Mouse (Mus musculus): ENCODE measurements around the gene Rasal3.

The Rasal3 gene

GRCm38 (mm10) chr17:32403417-32403816 is at the start of gene Rasal3:
TSS of gene Rasal3 (minus strand) at chr17:32403583.
- DNase-seq (ENCODE audit: low spot score) = no peak

GRCm38 (mm10) chr17:32452482-32452881 is 49.1 kb upstream of the Rasal3 start, which contains the start of gene Cyp4f39:
TSS of gene Cyp4f39 (plus strand) at chr17:32452723.
- no peak for DNase-seq (ENCODE audit: low spot score)

GRCm38 (mm10) chr17:32450844-32451537 is 47.6 kb upstream of the Rasal3 start:
- DNase-seq (ENCODE audit: low spot score) = no peak

- DNase-seq (ENCODE audit: low spot score) = no peak
Measured at GRCm38 (mm10) chr17:32449042-32449441, 45.7 kb upstream of the Rasal3 start.

GRCm38 (mm10) chr17:32447195-32447594 is 43.8 kb upstream of the Rasal3 start:
- no peak for DNase-seq (ENCODE audit: low spot score)

- DNase-seq (ENCODE audit: low spot score) = no peak
Measured at GRCm38 (mm10) chr17:32445016-32445415, 41.6 kb upstream of the Rasal3 start.

GRCm38 (mm10) chr17:32443245-32443644 is 39.9 kb upstream of the Rasal3 start:
- DNase-seq (ENCODE audit: low spot score) = no peak

GRCm38 (mm10) chr17:32437106-32437505 is 33.7 kb upstream of the Rasal3 start:
- no peak for DNase-seq (ENCODE audit: low spot score)

GRCm38 (mm10) chr17:32435151-32435550 is 31.8 kb upstream of the Rasal3 start:
- no peak for DNase-seq (ENCODE audit: low spot score)

GRCm38 (mm10) chr17:32434324-32434723 is 30.9 kb upstream of the Rasal3 start:
- DNase-seq (ENCODE audit: low spot score) = no peak

GRCm38 (mm10) chr17:32431972-32432371 is 28.6 kb upstream of the Rasal3 start:
- DNase-seq (ENCODE audit: low spot score) = peak; percentile 30

- no peak for DNase-seq (ENCODE audit: low spot score)
Measured at GRCm38 (mm10) chr17:32426610-32427009, 23.2 kb upstream of the Rasal3 start.

GRCm38 (mm10) chr17:32424034-32424433 is 20.7 kb upstream of the Rasal3 start, which contains the start of gene Pglyrp2:
TSS of gene Pglyrp2 (minus strand) at chr17:32424167.
- DNase-seq (ENCODE audit: low spot score) = no peak

GRCm38 (mm10) chr17:32420781-32421180 is 17.4 kb upstream of the Rasal3 start:
- DNase-seq (ENCODE audit: low spot score) = no peak

- DNase-seq (ENCODE audit: low spot score) = no peak
Measured at GRCm38 (mm10) chr17:32419989-32420388, 16.6 kb upstream of the Rasal3 start.

GRCm38 (mm10) chr17:32416771-32417170 is 13.4 kb upstream of the Rasal3 start:
- DNase-seq (ENCODE audit: low spot score) = no peak

GRCm38 (mm10) chr17:32415417-32416020 is 12.1 kb upstream of the Rasal3 start:
- no peak for DNase-seq (ENCODE audit: low spot score)

GRCm38 (mm10) chr17:32411898-32412297 is 8.5 kb upstream of the Rasal3 start:
- no peak for DNase-seq (ENCODE audit: low spot score)

- DNase-seq (ENCODE audit: low spot score) = no peak
Measured at GRCm38 (mm10) chr17:32402779-32403157, 615 bp downstream of the Rasal3 start.

GRCm38 (mm10) chr17:32402011-32402778 is 1.2 kb downstream of the Rasal3 start:
- DNase-seq (ENCODE audit: low spot score) = no peak

GRCm38 (mm10) chr17:32396266-32396665 is 7.1 kb downstream of the Rasal3 start:
- no peak for DNase-seq (ENCODE audit: low spot score)

GRCm38 (mm10) chr17:32393944-32394343 is 9.4 kb downstream of the Rasal3 start:
- DNase-seq (ENCODE audit: low spot score) = no peak

GRCm38 (mm10) chr17:32389101-32389659 is 14.2 kb downstream of the Rasal3 start, which contains the start of gene Wiz:
TSS of gene Wiz (minus strand) at chr17:32389439.
- DNase-seq (ENCODE audit: low spot score) = peak; percentile 92
